Mouse (Mus musculus) lung, embryonic 14.5 days (tissue): ENCODE measurements around the gene Frs2. TPM values are rescaled to one million over a fixed set of nuclear protein-coding genes. Genes with fewer than 3 reads are reported as not detected.

Experiments used
- ATAC-seq: fragments of 200-750 bp; cut with Nextera tagmentation; 2 replicates; pipeline ENCODE4 v1.8.0; 2017; ENCODE audit warnings: mild to moderate bottlenecking, moderate TSS enrichment, moderate library complexity; ENCODE audit not compliant: insufficient read depth
- DNase-seq: peaks from one replicate; pipeline ENCODE4 v3.0.0-alpha.2; 2015
- H3K27ac ChIP-seq: fragments of 300-500 bp; sonication (generic); 2 replicates; pipeline ENCODE4 v1.5.1; 2014; ENCODE audit warnings: low read depth, mild to moderate bottlenecking, moderate library complexity
- H3K27me3 ChIP-seq: fragments of 300-500 bp; sonication (generic); 2 replicates; pipeline ENCODE4 v1.6.1; 2014; ENCODE audit warnings: low read length, control low read depth; ENCODE audit not compliant: insufficient read depth
- H3K36me3 ChIP-seq: fragments of 300-500 bp; sonication (generic); 2 replicates; pipeline ENCODE4 v1.6.1; 2014; ENCODE audit warnings: control low read depth; ENCODE audit not compliant: insufficient read depth
- H3K4me1 ChIP-seq: fragments of 300-500 bp; sonication (generic); 2 replicates; pipeline ENCODE4 v1.6.1; 2014; ENCODE audit warnings: antibody characterized with exemption, control low read depth; ENCODE audit not compliant: insufficient read depth
- H3K4me2 ChIP-seq: fragments of 300-500 bp; sonication (generic); 2 replicates; pipeline ENCODE4 v1.6.1; 2014; ENCODE audit warnings: mild to moderate bottlenecking
- H3K4me3 ChIP-seq: fragments of 300-500 bp; sonication (generic); 2 replicates; pipeline ENCODE4 v1.5.1; 2014; ENCODE audit warnings: low read depth, low read length
- H3K9ac ChIP-seq: fragments of 300-500 bp; sonication (generic); 2 replicates; pipeline ENCODE4 v1.6.1; 2014
- H3K9me3 ChIP-seq: fragments of 300-500 bp; sonication (generic); 2 replicates; pipeline ENCODE4 v1.6.1; 2016; ENCODE audit warnings: low read depth, low read length, control low read depth
- CTCF ChIP-seq: IDR thresholded peaks from 2 replicates; pipeline ENCODE4 v1.5.1; 2016; ENCODE audit warnings: antibody characterized with exemption, low read depth
- WGBS: fragments of 180-500 bp; shearing (Covaris S2); extraction: QIAGEN DNeasy Blood & Tissue Kit; methylation state at CpG from one replicate; pipeline ENCODE4 v1.1.7; 2014; 5-methylcytosine and 5-hydroxymethylcytosine counted together
- polyA plus RNA-seq: library from polyadenylated mRNA; unstranded; fragments of >200 nt; fragmentation: Nextera tagmentation; extraction: Ambion mirVana; gene quantifications from 2 replicates; pipeline ENCODE4 v1.2.1, GENCODE M21; 2014

Frs2 gene
- polyA plus RNA-seq, 1 experiment from 2014 or later, result 27.8 TPM

- H3K27me3 ChIP-seq, result no peaks in the 10 kb centered on the region
- no peak overlapping the region for H3K4me3 ChIP-seq
- no peak overlapping the region for H3K9ac ChIP-seq
- TF ChIP-seq CTCF, result no peak
- H3K9me3 ChIP-seq, result no peaks in the 10 kb centered on the region
- H3K27ac ChIP-seq, result no peak overlapping the region
- H3K4me1 ChIP-seq, result no peaks in the 10 kb centered on the region; the same call in 1 of the 2 replicates
- 0 out of 2 replicates have a peak overlapping the region, but pooled peaks have one; percentile 2 for H3K4me2 ChIP-seq
- DNase-seq, result no peak
- no peak for ATAC-seq
- WGBS, result 62% methylated on average over 12 of the region's 12 CpGs
- H3K36me3 ChIP-seq, result no peaks in the 10 kb centered on the region
Observed at GRCm38 (mm10) chr10:117174645-117175044, 26.3 kb upstream of the Frs2 start.

- Histone ChIP-seq H3K36me3 (no peaks in the 10 kb centered on the region), H3K4me1 (no peaks in the 10 kb centered on the region; the same call in 1 of the 2 replicates), H3K9me3 (no peaks in the 10 kb centered on the region), H3K4me3 (no peak overlapping the region), H3K4me2 (no peak overlapping the region; the same call in 1 of the 2 replicates), H3K27ac (no peak overlapping the region), H3K9ac (no peak overlapping the region), H3K27me3 (no peaks in the 10 kb centered on the region)
- no peak for DNase-seq
- ATAC-seq, result no peak
- 37% methylated on average over 13 of the region's 13 CpGs for WGBS
- TF ChIP-seq CTCF, result no peak
Observed at GRCm38 (mm10) chr10:117173566-117174438, 25.5 kb upstream of the Frs2 start.

GRCm38 (mm10) chr10:117173111-117173510, 24.8 kb upstream of the Frs2 start:
- no peaks in the 10 kb centered on the region for H3K9me3 ChIP-seq
- no peak overlapping the region for H3K9ac ChIP-seq
- no peaks in the 10 kb centered on the region for H3K27me3 ChIP-seq
- no peak overlapping the region for H3K4me3 ChIP-seq
- H3K27ac ChIP-seq, result no peak overlapping the region
- no peak for TF ChIP-seq CTCF
- H3K4me1 ChIP-seq, result no peaks in the 10 kb centered on the region; the same call in 1 of the 2 replicates
- no peak for ATAC-seq
- no peaks in the 10 kb centered on the region for H3K36me3 ChIP-seq
- H3K4me2 ChIP-seq, result no peak overlapping the region
- WGBS, result 93% methylated on average over 1 of the region's 1 CpGs
- DNase-seq, result no peak

GRCm38 (mm10) chr10:117172069-117172468, 23.7 kb upstream of the Frs2 start:
- ATAC-seq, result peak; percentile 54; the same call in 1 of the 2 replicates
- Histone ChIP-seq H3K9ac (no peak overlapping the region), H3K27me3 (no peaks in the 10 kb centered on the region), H3K27ac (no peak overlapping the region), H3K36me3 (no peaks in the 10 kb centered on the region), H3K9me3 (no peaks in the 10 kb centered on the region), H3K4me2 (no peak overlapping the region), H3K4me3 (no peak overlapping the region), H3K4me1 (no peaks in the 10 kb centered on the region; the same call in 1 of the 2 replicates)
- peak; percentile 60 for DNase-seq
- TF ChIP-seq CTCF, result no peak
- 11% methylated on average over 3 of the region's 3 CpGs for WGBS

GRCm38 (mm10) chr10:117166785-117167425, 18.6 kb upstream of the Frs2 start:
- Histone ChIP-seq H3K4me1 (no peaks in the 10 kb centered on the region; the same call in 1 of the 2 replicates), H3K9me3 (no peaks in the 10 kb centered on the region), H3K27ac (no peak overlapping the region), H3K9ac (no peak overlapping the region), H3K4me2 (no peak overlapping the region), H3K4me3 (no peak overlapping the region), H3K36me3 (no peaks in the 10 kb centered on the region), H3K27me3 (no peaks in the 10 kb centered on the region)
- 84% methylated on average over 11 of the region's 11 CpGs for WGBS
- DNase-seq, result no peak
- TF ChIP-seq CTCF, result no peak
- no peak for ATAC-seq

GRCm38 (mm10) chr10:117162662-117163061, 14.3 kb upstream of the Frs2 start:
- H3K4me1 ChIP-seq, result no peaks in the 10 kb centered on the region
- peak overlapping the region; percentile 31; the same call in 1 of the 2 replicates for H3K4me2 ChIP-seq
- 34% methylated on average over 11 of the region's 11 CpGs for WGBS
- no peak for TF ChIP-seq CTCF
- no peaks in the 10 kb centered on the region for H3K9me3 ChIP-seq
- H3K36me3 ChIP-seq, result no peaks in the 10 kb centered on the region
- H3K27ac ChIP-seq, result no peak overlapping the region
- ATAC-seq, result no peak
- H3K4me3 ChIP-seq, result no peak overlapping the region
- H3K9ac ChIP-seq, result no peak overlapping the region
- DNase-seq, result no peak
- H3K27me3 ChIP-seq, result no peaks in the 10 kb centered on the region

- WGBS, result 52% methylated on average over 11 of the region's 11 CpGs
- no peaks in the 10 kb centered on the region for H3K27me3 ChIP-seq
- no peak overlapping the region for H3K27ac ChIP-seq
- H3K9ac ChIP-seq, result no peak overlapping the region
- no peak for ATAC-seq
- no peak overlapping the region for H3K4me2 ChIP-seq
- H3K4me3 ChIP-seq, result no peak overlapping the region
- no peak for TF ChIP-seq CTCF
- no peaks in the 10 kb centered on the region for H3K4me1 ChIP-seq
- no peaks in the 10 kb centered on the region for H3K9me3 ChIP-seq
- no peaks in the 10 kb centered on the region for H3K36me3 ChIP-seq
- DNase-seq, result no peak
Observed at GRCm38 (mm10) chr10:117160099-117160498, 11.8 kb upstream of the Frs2 start.
